Mouse (Mus musculus): ENCODE data around the gene Prrx2. TPM values are rescaled to one million over a fixed set of nuclear protein-coding genes. Genes with fewer than 3 reads are reported as not detected.
A peak's percentile ranks its signal among the peaks of the same experiment; 100 is the strongest.

Gene Prrx2
- polyA plus RNA-seq, 1 experiment, result not detected

GRCm38 (mm10) chr2:30859782-30860181 lies 25.0 kb downstream of the Prrx2 start:
- no peak for TF ChIP-seq FLI1 (IDR thresholded peaks at IDR 0.05; ENCODE audit: low read length)
- no peak for TF ChIP-seq GATA1 (IDR thresholded peaks at IDR 0.05; ENCODE audit: borderline replicate concordance, low read length)
- H3K9me3 ChIP-seq, result no peaks in the 10 kb centered on the region
- no peaks in the 10 kb centered on the region for H3K36me3 ChIP-seq (replicated peaks; ENCODE audit: low read length)
- no peak overlapping the region for H3K4me3 ChIP-seq (replicated peaks)
- peaks cover 84% of the 10 kb centered on the region for H3K27me3 ChIP-seq (replicated peaks)
- H3K4me1 ChIP-seq, result peaks cover 2% of the 10 kb centered on the region

DNA sequence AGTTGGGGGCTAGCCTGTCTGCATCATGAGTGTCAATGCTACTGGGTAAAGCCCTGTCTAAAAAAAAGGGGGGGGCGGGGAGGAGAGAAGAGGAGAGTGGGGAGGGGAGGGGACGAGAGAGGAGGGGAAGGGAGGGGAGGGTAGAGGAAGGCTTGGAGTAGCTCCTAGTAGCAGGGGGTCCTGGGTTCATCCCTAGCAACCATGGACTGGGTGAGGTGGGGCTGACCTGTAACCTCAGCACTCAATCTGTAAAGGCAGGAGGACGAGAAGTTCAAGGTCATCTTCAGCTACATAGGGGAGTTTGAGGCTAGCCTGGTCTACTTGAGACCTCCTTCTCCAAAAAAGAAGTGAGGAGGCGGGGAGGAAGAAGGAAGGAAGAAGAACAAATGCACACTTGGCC lies 27.3 kb downstream of the Prrx2 start:
- H3K4me3 ChIP-seq (replicated peaks), result no peak overlapping the region
- H3K4me1 ChIP-seq, result peaks cover 6% of the 10 kb centered on the region
- TF ChIP-seq GATA1 (IDR thresholded peaks at IDR 0.05; ENCODE audit: borderline replicate concordance, low read length), result no peak
- TF ChIP-seq FLI1 (IDR thresholded peaks at IDR 0.05; ENCODE audit: low read length), result no peak
- peaks cover 87% of the 10 kb centered on the region for H3K27me3 ChIP-seq (replicated peaks)
- H3K36me3 ChIP-seq (replicated peaks; ENCODE audit: low read length), result no peaks in the 10 kb centered on the region
- H3K9me3 ChIP-seq, result no peaks in the 10 kb centered on the region

GRCm38 (mm10) chr2:30863574-30863973 lies 28.8 kb downstream of the Prrx2 start:
- H3K27me3 ChIP-seq (replicated peaks), result peaks cover 82% of the 10 kb centered on the region

DNA sequence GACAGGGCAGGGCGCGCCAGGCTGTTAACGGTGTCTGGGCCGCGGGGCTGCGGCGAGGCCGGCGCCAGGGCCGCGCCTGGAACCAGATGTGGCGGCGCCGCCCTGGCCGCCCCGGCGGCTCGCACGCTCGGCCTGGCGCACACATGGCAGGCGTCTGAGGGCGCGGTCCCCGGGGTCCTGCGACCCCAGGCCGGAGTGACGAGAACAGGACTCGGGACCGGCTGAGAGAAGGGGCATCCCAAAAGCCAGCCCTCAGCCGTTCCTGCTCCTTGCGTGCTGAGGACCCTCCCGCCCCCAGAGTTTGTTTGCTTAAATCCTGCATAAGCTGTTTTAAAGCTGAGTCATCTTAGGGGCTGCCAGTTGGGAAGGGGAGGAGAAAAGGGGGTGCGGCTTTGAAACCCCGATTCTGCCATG lies 30.2 kb downstream of the Prrx2 start:
- no peaks in the 10 kb centered on the region for H3K36me3 ChIP-seq (replicated peaks; ENCODE audit: low read length)
- no peaks in the 10 kb centered on the region for H3K9me3 ChIP-seq
- H3K4me1 ChIP-seq, result peaks cover 6% of the 10 kb centered on the region
- TF ChIP-seq FLI1 (IDR thresholded peaks at IDR 0.05; ENCODE audit: low read length) (no peak), GATA1 (IDR thresholded peaks at IDR 0.05; ENCODE audit: borderline replicate concordance, low read length) (no peak)
- H3K4me3 ChIP-seq (replicated peaks), result peak overlapping the region; percentile 18
- peaks cover 80% of the 10 kb centered on the region for H3K27me3 ChIP-seq (replicated peaks)

More at GRCm38 (mm10) chr2:30863574-30863973, 28.8 kb downstream of the Prrx2 start:
- Histone ChIP-seq H3K9me3 (no peaks in the 10 kb centered on the region), H3K36me3 (replicated peaks; ENCODE audit: low read length) (no peaks in the 10 kb centered on the region), H3K4me3 (replicated peaks) (no peak overlapping the region), H3K4me1 (peaks cover 6% of the 10 kb centered on the region)
- no peak for TF ChIP-seq FLI1 (IDR thresholded peaks at IDR 0.05; ENCODE audit: low read length)
- TF ChIP-seq GATA1 (IDR thresholded peaks at IDR 0.05; ENCODE audit: borderline replicate concordance, low read length), result no peak

DNA sequence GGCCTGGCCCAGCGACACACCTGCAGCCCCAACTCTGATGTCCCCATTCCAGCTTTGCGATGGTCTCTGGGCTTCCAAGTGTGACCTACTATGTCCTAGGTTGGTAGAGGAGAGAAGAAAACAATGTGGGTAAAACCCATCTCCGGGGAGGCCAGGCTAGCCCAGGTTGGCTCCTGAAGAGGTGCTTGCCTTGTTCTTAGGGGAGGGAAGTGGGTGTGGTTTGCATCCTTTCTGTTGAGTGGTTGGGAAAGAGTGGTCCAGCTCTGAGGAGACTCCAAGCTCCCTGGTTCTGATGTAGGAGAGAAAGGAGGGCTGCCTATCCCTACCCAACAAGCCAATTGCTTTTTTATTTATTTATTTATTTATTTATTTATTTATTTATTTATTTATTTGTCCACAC lies 30.7 kb downstream of the Prrx2 start:
- no peak overlapping the region for H3K4me3 ChIP-seq (replicated peaks)
- no peaks in the 10 kb centered on the region for H3K36me3 ChIP-seq (replicated peaks; ENCODE audit: low read length)
- TF ChIP-seq GATA1 (IDR thresholded peaks at IDR 0.05; ENCODE audit: borderline replicate concordance, low read length) (no peak), FLI1 (IDR thresholded peaks at IDR 0.05; ENCODE audit: low read length) (no peak)
- H3K9me3 ChIP-seq, result no peaks in the 10 kb centered on the region
- H3K4me1 ChIP-seq, result peaks cover 6% of the 10 kb centered on the region
- H3K27me3 ChIP-seq (replicated peaks), result peaks cover 84% of the 10 kb centered on the region

- Histone ChIP-seq H3K4me3 (replicated peaks) (no peak overlapping the region), H3K36me3 (replicated peaks; ENCODE audit: low read length) (no peaks in the 10 kb centered on the region), H3K4me1 (no peaks in the 10 kb centered on the region), H3K27me3 (replicated peaks) (peaks cover 75% of the 10 kb centered on the region), H3K9me3 (no peaks in the 10 kb centered on the region)
- TF ChIP-seq GATA1 (IDR thresholded peaks at IDR 0.05; ENCODE audit: borderline replicate concordance, low read length) (no peak), FLI1 (IDR thresholded peaks at IDR 0.05; ENCODE audit: low read length) (no peak)
These were observed 36.1 kb downstream of the Prrx2 start for GRCm38 (mm10) chr2:30870863-30871262.

- Histone ChIP-seq H3K9me3 (0 out of 2 replicates have a peak, but pooled peaks cover 3% of the 10 kb centered on the region), H3K27me3 (replicated peaks) (peaks cover 66% of the 10 kb centered on the region), H3K4me3 (replicated peaks) (no peak overlapping the region), H3K36me3 (replicated peaks; ENCODE audit: low read length) (no peaks in the 10 kb centered on the region), H3K4me1 (no peaks in the 10 kb centered on the region)
- TF ChIP-seq FLI1 (IDR thresholded peaks at IDR 0.05; ENCODE audit: low read length) (no peak), GATA1 (IDR thresholded peaks at IDR 0.05; ENCODE audit: borderline replicate concordance, low read length) (no peak)
These were observed 37.9 kb downstream of the Prrx2 start for GRCm38 (mm10) chr2:30872669-30873068.

DNA sequence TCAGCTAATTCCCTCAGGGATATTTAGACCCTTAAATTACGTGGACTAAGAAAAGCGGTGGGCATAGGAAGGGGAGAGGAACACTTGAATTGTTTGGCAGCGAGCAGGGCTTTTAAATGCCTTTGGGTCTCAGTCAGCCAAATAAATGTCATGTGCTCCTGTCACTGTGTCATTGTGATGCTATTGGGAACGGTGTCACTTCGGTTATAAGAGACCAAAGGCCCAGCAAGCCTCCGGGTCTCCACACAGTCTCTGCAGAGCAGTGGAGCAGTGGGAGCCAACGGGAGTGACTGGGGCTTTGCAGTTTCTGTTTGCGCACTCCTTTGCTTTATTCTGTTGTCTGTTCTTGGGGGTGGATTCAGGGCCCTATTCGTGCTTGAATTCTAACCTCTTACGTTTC lies 39.7 kb downstream of the Prrx2 start:
- no peak overlapping the region for H3K4me3 ChIP-seq (replicated peaks)
- no peaks in the 10 kb centered on the region for H3K36me3 ChIP-seq (replicated peaks; ENCODE audit: low read length)
- TF ChIP-seq FLI1 (IDR thresholded peaks at IDR 0.05; ENCODE audit: low read length), result no peak
- TF ChIP-seq GATA1 (IDR thresholded peaks at IDR 0.05; ENCODE audit: borderline replicate concordance, low read length), result no peak
- H3K27me3 ChIP-seq (replicated peaks), result peaks cover 68% of the 10 kb centered on the region
- peaks cover 10% of the 10 kb centered on the region for H3K9me3 ChIP-seq
- H3K4me1 ChIP-seq, result no peaks in the 10 kb centered on the region

DNA sequence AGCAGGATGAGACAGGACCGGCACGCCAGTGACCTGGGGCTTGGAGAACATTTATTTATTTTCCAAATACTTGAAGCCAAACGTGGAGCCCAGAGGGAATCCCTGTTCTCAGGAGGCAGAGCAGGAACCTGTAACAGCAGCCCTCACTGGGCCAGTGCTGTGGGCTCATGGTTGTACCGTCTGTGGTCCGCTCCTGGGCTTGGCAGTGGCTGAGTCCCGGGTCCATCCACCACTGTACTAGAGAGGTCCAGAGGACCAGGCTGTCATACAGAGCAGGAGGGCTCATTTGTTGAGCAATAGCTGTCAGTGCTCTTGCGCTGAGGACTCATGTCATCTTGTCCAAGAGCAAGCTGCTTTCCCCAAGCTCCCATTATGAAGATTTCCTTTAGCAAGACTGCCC lies 40.3 kb downstream of the Prrx2 start:
- Histone ChIP-seq H3K27me3 (replicated peaks) (peaks cover 65% of the 10 kb centered on the region), H3K9me3 (peaks cover 10% of the 10 kb centered on the region), H3K4me3 (replicated peaks) (no peak overlapping the region), H3K4me1 (no peaks in the 10 kb centered on the region), H3K36me3 (replicated peaks; ENCODE audit: low read length) (no peaks in the 10 kb centered on the region)
- TF ChIP-seq GATA1 (IDR thresholded peaks at IDR 0.05; ENCODE audit: borderline replicate concordance, low read length), result no peak

- TF ChIP-seq FLI1 (IDR thresholded peaks at IDR 0.05; ENCODE audit: low read length) (no peak), GATA1 (IDR thresholded peaks at IDR 0.05; ENCODE audit: borderline replicate concordance, low read length) (no peak)
- Histone ChIP-seq H3K4me1 (no peaks in the 10 kb centered on the region), H3K36me3 (replicated peaks; ENCODE audit: low read length) (no peaks in the 10 kb centered on the region), H3K4me3 (replicated peaks) (no peak overlapping the region), H3K27me3 (replicated peaks) (peaks cover 65% of the 10 kb centered on the region), H3K9me3 (peaks cover 10% of the 10 kb centered on the region)
These were observed 41.1 kb downstream of the Prrx2 start for GRCm38 (mm10) chr2:30875621-30876432.

All from megakaryocyte, embryonic 14.5 days (primary cell).